Mouse (Mus musculus) urinary bladder, postnatal 10 days (tissue): ENCODE measurements around the gene Susd5.
"Not testable (repeated sequence)": the region's sequence is repeated elsewhere in the genome, so short reads cannot be mapped to it uniquely, and the experiment has no call there.

Source experiments
- DNase-seq: peaks from one replicate; pipeline ENCODE4 v3.0.0; 2022; ENCODE audit warnings: low spot score

Susd5 gene

DNA sequence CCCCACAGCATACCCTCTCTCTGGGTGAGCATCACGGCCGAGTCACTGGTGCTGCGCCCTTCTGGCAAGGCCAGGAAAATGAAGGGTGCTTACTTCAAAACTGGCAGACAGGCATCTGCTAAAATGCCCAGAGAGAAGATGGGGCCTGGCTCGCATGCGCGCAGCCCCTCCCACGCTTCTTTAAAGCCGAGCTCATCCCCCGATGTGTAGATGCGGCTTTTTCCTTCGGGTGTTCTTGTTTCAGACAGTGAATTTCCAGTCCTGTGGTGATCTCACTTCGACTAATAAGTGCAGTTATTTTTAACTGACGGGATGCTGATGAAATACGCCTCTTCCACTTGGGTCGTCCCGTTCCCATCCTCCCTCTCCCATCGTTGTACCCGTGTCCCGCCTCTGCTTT, 16.7 kb downstream of the Susd5 start:
- no peak for DNase-seq

DNA sequence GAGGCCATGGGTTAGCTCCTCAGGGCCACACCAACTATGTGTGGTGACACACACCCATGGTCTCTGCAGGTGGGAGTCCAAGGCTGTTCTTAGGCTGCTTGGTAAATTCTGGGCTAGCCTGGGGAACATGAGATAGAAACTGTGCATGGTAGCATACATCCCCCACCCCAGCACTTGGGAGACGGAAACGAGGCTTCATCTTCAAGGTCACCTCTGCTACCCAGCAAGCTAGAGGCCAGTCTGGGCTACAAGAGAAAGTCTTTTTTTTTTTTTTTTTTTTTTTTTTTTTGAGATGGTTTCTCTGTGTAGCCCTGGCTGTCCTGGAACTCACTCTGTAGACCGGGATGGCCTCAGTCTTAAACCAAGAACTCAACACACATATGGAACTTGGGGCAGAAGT, 29.5 kb downstream of the Susd5 start:
- no peak for DNase-seq

DNA sequence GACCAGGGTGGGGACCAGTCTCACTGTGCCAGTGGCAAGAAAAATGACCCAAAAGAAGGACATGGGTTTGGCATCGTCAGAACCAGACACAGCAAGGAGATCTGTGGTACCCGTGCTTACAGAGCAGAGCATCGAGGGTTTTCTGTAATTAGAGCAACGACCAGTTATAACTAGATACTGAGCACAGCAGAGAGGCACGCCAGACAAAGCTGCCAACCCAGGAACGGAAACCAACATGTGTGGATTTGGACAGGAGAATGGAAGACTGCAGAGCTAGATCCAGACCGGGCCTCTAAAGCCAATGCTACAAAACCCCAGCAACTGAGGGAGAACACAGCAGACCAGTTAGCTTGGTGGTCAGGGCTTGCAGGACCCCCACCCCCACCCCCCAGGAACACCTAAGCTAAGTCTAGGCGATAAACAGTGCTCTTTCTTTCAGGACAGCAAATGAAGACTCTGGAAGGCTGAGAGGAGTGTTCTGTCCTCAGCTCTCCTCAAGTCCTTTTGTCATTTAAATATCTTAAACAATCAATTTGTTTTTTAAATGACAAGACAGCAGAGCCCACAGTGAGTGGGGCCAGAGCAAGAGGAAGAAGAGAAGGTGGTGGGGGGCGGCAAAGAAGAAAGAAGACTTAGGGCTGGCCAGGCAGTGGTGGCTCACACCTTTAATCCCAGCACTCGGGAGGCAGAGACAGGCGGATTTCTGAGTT, 30.3 kb downstream of the Susd5 start:
- no peak for DNase-seq

DNA sequence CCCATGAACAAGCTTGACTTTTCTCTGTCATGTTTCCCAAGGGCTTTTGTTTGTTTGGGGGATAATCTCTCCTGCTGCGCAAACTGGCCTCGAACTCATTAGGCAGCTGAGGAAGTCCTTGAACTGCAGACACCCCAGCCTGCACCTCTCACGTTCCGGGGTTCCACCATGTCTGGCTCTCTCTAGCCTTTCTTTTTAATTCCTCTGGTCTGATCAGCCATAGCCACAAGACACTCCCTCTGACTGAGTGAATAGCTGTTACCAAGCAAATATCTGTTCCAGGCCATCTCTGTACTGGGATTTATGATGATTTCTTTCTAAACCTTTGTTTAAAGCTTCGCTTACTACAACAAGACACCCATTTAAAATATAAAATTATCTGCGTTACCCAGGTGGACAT, 31.9 kb downstream of the Susd5 start:
- not testable (repeated sequence) for DNase-seq

DNA sequence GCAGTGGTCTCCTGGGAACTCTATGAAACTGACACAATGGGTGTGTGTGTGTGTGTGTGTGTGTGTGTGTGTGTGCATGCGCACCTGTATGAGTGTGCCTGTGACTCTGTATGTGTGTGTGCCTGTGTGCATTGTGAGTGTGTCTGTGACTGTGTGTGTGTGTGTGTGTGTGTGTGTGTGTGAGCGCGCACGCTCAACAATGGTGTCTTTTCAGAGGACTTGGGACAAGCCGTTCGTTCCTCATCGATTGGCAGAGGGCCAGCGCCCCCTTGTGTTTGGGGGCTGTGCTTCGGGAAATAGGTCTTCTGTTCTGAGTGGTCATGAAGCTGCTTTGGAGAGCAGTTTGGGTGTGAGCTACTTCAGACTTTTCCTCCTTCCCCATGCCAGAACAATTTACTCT, 35.2 kb downstream of the Susd5 start:
- DNase-seq: not testable (repeated sequence)

DNA sequence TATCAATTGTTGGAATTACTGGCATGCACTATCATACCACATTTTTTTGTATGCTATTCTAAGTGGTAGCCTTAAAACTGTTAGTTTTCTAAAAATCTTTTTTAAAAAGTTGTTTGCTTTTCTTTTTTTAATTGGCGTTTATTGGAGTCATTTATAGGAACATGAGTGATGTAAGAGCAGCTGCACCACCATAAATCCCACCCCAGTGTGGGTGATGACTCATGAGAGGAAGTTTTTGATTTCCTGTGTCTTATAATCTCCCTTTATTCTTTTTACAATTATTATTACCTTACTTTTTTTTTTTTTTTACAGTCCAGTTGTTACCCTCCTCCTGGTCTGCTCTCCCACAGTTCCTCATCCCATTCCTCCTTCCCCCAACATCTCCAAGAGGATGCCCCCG, 37.9 kb downstream of the Susd5 start:
- no peak for DNase-seq

DNA sequence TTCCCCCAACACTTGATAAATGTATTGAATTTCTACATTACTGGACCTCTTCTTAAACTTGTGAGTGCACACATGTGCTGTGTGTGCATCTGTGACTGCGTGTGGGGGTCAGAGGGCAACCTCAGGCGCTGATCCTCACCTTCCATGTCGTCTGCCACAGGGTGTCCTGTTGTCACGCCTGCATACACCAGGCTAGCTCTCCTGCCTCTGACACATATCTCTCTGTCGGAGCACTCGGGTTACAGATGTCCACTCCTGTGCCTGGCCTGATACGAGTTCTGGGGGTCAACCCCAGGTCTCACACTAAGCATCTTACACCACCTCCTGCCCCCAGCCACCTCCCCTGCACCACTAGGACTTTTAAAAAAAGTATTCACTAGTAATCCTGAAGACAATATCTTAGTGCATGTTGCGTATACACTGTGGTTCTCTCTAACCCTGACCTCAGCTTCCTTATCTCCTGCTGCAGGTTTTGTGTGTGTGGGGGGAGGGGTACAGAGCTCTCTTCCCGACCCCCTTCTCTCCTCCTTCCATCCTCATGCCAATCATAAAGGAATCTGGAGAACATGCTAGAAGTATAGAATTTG, 41.9 kb downstream of the Susd5 start:
- no peak for DNase-seq

DNA sequence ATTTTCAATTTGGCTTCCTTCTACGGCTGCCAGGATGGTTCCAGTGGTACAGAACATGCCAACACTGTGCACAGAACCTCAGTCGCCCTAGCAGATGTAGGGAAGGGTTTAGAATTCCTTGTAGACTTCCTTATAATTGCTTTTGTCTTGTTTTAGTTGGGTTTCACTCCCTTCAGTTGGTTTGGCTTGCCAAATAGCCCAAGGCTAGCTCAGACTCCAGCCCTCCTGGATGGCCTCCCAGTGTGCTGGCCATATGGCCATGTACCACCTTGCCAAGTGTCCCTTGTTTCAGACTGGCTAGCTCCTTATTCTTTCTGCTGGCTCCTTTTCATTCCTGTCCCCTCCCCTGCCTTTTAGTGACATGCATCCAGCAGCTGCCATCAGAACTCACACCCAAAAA, 53.3 kb downstream of the Susd5 start:
- DNase-seq: no peak

DNA sequence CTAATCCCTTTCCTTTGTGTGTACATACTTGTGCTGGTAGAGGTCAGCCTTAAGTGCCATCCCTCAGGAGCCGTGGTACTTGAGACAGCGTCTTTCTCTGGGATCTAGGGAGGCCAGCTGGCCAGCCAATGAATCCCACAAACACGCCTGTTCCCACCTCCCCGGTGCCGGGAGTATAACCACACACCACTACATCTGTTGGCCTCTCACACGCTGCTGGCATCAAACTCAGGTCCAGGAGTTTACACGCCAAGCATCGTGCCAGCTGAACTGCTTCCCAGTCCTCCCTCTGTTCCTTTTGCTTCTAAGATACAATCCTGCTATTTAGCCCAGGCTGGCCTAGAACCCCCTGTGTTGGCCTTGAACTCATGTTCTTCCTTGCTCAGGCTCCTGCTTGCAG, 54.2 kb downstream of the Susd5 start:
- DNase-seq: no peak

DNA sequence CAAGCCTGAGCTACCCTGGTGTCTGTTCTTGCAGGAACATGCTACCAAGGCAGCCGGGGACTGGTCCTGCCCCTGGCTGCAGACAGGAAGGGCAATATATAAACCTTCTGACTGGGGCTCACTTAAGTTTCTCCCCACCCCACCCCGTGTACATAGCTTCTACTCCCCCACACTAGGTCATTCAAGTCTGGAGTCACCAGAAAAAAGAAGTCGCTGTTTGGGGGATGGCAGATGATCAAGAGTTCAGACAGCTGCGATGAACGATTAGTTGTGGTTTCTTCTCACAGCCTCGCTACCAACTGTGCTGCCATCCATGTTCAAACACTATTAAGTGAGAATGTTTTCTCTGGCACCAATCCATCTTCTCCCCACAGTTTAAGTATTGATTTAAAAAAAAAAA, 55.3 kb downstream of the Susd5 start:
- no peak for DNase-seq

DNA sequence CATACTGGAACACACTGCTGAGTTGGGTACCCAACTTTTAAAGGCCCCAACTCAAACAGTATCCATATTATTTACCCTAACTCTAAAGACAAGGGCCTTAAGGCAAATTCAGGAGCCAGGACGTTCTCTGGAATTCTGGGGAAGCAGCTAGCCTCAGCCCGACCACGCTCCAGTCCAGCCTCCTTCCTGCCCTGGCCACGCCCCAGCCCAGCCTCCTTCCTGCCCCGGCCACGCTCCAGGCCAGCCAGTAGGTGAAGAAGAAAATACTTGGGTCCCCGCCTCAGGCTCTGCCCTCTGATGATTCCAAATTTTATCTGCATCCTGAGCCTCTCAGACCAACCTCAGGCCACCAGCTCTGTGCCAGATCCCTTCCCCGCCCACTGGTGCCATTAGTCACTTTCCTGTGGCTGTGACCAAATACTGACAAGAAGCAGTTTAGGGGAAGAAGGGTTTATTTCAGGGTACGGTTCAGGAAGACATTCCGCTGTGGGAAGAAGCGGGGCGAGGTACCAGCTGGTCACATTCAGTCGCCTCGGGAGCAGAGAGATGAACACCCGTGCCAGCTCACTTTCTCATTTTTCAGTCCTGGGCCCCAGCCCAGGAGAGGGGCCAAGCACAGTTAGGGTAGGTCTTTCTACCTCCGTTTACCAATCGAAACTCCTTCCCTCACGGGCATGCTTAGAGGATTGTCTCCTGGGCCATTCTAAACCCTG, 57.1 kb downstream of the Susd5 start:
- DNase-seq: no peak

DNA sequence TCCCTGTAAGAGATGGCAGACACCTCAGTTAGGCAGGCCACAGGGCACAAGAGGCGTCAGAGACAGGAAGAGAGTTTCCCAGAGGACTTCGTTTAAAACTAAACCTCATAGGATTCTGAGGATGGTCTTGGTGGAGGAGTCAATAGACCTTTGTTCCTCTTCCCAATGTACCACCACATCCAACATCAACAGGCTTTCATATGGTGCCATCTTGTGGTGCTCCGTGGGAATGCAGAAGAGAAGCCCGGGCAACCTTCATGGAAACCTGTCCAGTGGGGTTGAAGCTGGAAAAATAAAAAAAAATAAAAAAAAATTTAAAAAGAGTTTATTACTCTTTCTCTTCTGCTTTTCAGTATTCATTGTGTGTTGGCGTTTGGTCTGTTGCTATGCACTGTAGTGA, 59.7 kb downstream of the Susd5 start:
- not testable (repeated sequence) for DNase-seq

DNA sequence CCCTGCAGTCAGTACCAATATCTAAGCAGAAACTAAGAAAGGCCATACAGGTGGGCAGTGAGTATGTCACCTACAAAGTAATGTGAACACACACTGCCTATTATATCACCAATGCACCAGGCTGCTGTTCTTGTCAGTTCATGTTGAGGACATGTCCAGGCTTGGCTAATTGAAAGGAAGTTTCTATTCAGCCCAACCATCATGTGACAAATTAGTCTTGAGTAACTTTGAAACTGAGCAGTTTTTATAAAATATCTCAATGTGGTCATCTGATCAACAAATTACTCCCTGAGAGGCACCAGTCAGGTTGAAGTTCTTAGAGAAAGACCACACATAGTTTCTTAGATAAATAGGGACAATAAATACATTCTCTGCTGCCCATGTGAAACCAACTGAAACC, 65.9 kb downstream of the Susd5 start:
- DNase-seq: not testable (repeated sequence)

DNA sequence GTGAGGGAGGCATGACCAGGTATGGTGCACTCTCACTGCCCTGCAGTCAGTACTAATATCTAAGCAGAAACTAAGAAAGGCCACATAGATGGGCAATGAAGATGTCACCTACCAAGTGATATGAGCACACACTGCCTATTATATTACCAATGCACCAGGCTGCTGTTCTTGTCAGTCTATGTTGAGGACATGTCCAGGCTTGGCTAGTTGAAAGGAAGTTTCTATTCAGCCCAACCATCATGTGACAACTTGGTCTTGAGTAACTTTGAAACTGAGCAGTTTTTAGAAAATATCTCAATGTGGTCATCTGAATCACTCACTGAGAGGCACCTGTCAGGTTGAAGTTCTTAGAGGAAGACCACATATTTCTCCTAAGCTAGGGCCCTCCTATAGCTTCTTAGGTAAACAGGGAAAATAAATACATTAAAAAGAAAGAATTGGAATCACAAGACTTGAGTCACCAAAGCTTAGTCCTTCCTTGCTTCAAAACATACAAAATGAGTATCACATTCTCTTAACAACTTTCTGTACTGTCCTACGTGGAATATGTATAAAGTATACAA, 72.4 kb downstream of the Susd5 start:
- not testable (repeated sequence) for DNase-seq
